Mouse (Mus musculus) urinary bladder, adult 18-20 months (tissue): ENCODE measurements around the gene Rnf111.
A peak's percentile ranks its signal among the peaks of the same experiment; 100 is the strongest.
"Not testable (repeated sequence)": the region's sequence is repeated elsewhere in the genome, so short reads cannot be mapped to it uniquely, and the experiment has no call there.

Experiments used
- DNase-seq, 2 experiments: peaks; one replicate each; pipeline ENCODE4 v3.0.0; 2022; ENCODE audit warnings: low spot score in 2 of 2, mixed read lengths in 2 of 2

Rnf111 gene

GRCm38 (mm10) chr9:70496990-70497389, 6.5 kb downstream of the Rnf111 start:
- DNase-seq = no peak

GRCm38 (mm10) chr9:70493038-70493437, 10.5 kb downstream of the Rnf111 start:
- no peak for DNase-seq

DNA sequence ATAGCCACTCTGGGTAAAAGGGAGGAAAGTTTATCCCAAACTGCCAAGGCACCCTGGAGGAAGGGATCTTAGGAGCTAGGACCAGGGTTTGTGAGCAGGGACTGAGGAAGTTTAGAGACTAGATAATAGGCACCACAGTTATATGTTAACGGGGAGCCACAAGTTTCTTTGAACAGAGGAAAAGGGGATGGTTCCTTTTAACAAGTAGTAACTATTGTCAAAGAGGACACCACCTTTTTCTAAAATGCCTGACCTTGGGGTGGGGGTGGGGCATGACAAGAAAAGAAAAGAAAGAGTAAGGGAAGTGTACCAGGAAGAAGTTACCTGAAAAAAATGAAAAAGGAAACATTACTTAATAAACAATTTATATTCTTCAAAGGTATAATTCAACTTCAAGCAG, 12.3 kb downstream of the Rnf111 start:
- no peak for DNase-seq

- DNase-seq = no peak
Observed at GRCm38 (mm10) chr9:70487401-70487800, 16.1 kb downstream of the Rnf111 start.

GRCm38 (mm10) chr9:70485840-70486239, 17.7 kb downstream of the Rnf111 start:
- DNase-seq = no peak

- no peak for DNase-seq
Observed at GRCm38 (mm10) chr9:70483495-70483894, 20.0 kb downstream of the Rnf111 start.

- no peak for DNase-seq
Observed at GRCm38 (mm10) chr9:70481872-70482271, 21.7 kb downstream of the Rnf111 start.

DNA sequence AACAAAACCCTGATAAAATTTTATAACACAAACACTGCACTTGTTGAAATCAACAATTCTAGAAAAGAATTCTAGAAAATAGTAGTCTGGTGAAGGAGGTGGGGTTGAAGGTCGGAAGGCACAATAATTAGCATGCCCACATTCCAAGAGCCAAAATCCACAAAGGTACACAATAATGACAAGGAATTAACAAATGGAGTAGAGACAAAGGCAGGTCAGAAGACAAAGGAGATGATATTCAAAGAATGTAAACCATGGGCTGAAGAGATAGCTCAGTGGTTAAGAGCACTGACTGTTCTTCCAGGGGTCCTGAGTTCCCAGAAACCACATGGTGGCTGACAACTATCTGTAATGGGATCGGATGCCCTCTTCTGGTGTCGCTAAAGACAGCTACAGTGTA, 26.3 kb downstream of the Rnf111 start:
- DNase-seq = no peak

GRCm38 (mm10) chr9:70475777-70476270, 27.7 kb downstream of the Rnf111 start:
- no peak for DNase-seq

DNA sequence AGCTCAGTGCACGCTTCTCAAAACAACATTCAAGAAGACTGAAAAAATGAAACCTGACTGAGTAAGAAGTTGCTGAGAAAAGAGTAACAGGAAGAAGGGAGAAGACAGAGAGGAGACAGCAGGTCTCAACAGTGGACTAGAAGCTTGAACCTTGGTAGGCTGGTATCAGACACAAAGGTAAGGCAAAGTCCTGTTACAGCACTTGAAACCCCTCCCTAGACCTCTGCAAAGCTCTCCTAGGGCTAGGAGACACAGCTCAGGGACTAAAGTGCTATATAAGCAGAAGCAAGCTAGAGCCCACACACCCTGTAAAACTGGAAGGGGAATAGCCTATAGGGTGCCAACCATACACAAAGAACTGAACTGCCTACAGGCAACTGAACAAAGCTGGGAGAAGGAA, 30.1 kb downstream of the Rnf111 start:
- DNase-seq = no peak

DNA sequence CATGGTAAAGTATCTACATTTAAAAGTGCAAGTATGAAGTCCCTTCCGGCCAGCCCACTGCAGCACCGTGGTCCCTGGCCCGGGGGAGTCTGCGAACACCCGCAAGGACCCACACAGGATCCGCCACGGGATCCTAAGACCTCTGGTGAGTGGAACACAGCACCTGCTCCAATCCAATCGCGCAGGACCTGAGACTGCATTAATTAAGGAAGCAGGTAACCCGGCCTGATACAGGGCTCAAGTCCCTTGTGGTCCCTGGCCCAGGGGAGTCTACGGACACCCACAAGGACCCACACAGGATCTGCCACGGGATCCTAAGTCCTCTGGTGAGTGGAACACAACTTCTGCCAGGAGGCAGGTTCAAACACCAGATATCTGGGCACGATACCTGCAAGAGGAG, 40.4 kb downstream of the Rnf111 start:
- DNase-seq = not testable (repeated sequence)

DNA sequence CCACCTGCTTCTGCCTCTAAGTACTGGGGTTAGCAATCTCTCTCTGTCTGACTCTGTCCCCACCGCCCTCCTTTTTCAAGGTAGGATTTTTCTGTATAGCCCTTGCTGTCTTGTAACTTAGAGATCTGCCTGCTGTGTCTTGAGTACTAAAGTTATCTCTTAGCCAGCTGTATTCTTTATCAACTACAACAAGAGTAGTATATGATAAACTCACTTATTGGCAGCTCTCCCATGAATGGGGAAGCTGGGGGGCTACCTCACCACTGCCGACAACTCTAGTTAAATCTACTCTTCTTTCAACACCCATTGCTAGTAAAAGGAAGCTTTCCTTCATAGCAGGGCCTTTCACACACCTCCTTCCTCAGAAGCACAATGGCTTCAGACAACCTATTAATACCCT, 51.2 kb downstream of the Rnf111 start:
- DNase-seq = no peak

GRCm38 (mm10) chr9:70449072-70449471, 54.5 kb downstream of the Rnf111 start:
- no peak for DNase-seq

- DNase-seq = no peak
Observed at GRCm38 (mm10) chr9:70439959-70440358, 63.6 kb downstream of the Rnf111 start.

DNA sequence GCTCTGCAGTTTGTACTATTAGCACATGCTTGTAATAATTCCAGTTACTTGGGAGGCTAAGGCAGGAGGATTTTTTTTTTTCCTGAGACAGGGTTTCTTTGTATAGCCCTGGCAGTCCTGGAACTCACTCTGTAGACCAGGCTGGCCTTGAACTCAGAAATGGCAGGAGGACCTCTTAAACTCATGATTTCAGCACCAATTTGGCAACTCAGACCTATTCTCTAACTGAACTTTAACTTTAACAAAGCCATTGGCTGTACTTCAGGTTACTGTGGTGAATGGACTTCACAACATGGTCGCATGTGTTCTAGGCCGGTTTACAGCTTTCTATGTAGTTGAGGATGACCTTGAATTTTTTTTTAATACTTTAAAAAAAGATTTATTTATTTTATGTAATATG, 80.9 kb downstream of the Rnf111 start:
- no peak for DNase-seq

DNA sequence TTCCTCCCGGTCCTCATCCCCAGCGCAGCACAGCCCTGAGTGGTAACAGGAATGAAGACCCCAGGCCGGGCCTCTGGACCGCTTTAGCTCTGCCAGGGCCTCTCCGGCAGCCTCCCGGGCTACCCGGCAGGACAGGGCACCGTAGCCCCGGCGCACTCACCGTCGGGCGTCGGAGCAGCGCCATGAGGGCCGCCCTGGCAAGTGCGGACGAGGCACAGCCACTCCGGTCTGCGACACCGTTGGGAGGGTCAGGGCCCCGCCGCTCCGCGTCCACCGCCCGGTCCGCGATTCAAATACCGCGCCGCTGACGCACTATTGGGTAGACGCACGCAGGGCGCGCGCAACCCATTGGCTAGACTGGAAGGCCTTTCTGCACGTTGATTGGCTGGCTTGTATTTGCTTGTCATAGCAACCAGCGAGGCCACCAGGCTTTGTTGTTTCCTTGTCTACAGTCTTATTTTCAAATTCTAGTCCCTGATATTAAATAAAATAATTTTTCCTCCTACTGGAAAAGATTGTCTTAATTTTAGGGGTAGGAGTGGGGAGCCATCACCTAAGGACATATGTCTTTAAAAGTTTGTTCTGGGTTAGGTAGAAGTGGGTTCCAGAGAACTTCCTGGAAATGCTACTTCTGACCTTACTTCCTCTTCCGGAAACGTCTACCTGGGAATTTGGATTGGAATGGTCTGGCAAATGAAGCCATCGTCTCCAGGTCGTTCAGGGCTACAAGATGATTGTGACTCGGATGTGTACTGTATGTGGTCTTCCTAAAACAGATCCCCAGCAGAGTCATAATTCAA, 82.1 kb downstream of the Rnf111 start, which contains the start of gene Ccnb2:
Gene Ccnb2, minus strand, starts transcription at position 291 of the 800 bp plus-strand sequence.
- peak; percentile 60 to 66 for DNase-seq

DNA sequence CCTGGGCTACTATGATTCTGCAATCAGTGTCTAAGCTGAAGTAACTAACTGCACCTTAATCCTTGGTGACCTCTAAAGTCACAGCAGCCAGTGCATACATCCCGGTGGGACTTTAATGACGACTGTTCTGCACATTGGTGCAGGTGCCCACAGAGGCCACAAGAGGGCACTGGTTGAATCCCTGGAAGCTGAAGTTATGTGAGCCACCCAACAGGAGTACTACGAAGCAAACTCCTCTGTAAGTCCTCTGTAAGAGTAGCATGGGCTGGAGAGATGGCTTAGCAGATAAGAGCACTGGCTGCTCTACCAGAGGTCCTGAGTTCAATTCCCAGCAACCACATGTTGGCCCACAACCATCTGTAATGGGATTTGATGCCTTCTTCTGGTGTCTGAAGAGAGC, 87.1 kb downstream of the Rnf111 start:
- DNase-seq = no peak

- DNase-seq = no peak
Observed at GRCm38 (mm10) chr9:70413038-70413437, 90.5 kb downstream of the Rnf111 start.

DNA sequence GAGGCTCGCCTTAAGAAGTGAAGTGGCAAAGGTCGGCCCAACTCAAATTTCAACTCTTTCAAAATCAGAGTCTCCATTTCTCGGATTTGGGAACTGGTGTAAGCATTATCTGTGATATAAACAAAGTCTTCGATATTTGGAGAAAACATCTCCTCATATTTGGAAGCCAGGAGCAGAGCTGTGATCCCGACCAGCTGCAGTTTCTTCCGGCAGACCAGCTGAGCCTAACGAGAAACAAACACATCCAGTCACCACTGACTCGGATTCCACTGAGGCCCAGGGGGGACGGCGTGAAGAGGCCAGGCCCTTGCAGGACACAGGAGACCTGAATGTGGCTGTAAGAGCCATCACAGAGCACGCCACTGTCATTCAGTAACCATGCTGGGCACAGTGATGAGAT, 92.9 kb downstream of the Rnf111 start:
- no peak for DNase-seq

DNA sequence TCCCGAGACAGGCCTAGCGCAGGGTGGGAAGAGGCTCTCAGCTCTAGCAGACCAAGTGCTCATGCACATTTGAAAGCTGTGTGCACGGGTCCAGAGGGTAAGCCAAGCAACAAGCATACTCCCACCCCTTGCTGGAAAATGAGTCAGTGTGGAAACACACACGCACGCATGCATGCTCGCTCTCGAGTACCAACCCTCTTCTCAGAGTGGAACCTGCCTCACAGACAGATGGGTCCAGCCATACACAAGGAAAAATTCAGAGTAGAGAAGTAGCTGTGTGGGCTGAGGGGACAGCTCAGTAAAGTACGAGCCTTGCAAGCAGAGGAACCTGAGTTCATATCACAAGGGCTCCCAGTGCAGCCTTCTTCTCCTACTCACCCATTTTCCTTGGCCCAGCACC, 93.8 kb downstream of the Rnf111 start:
- no peak for DNase-seq

DNA sequence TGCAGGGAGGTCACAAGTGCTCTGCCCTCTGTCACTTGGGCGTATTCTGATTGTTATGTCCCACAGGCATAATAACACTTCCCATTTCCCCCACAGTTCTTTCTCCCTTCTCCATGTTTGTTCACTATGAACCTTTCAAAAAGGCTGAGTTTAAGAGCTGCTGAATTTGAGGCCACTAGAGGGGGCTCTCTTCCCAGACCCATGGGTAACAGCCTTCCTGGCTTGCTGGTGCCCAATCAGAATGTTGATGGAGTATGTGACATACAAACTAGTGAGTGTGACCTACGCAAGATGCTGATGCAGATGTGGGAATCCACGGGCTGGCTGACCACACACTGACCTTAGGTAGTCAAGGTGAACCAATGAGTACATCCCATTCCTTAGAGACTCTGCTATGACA, 94.7 kb downstream of the Rnf111 start:
- DNase-seq = no peak

DNA sequence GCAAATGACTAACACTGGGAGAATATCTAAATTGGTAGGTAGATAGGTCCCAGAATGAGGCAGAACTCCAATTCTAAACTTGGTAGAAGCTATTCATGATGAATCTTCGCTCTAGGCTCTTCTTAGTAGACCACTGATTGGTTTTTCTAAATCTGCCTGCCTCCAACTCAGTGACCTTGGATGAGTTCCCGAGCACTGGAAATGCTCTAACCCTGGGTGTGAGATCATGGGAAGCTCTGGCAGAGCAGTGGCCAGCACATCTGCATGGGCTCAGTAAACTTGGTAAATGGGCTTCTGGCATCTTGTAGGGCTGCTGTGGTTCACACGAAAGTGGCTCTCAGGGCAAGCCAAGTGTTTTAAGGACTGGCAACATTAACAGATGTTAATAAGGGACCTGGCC, 96.9 kb downstream of the Rnf111 start:
- DNase-seq = no peak

- no peak for DNase-seq
Observed at GRCm38 (mm10) chr9:70401937-70402539, 101.5 kb downstream of the Rnf111 start.
